Mouse (Mus musculus): Measurements from ENCODE around the gene Nrcam.
"Not testable (repeated sequence)": the region's sequence is repeated elsewhere in the genome, so short reads cannot be mapped to it uniquely, and the experiment has no call there.

The Nrcam gene

DNA sequence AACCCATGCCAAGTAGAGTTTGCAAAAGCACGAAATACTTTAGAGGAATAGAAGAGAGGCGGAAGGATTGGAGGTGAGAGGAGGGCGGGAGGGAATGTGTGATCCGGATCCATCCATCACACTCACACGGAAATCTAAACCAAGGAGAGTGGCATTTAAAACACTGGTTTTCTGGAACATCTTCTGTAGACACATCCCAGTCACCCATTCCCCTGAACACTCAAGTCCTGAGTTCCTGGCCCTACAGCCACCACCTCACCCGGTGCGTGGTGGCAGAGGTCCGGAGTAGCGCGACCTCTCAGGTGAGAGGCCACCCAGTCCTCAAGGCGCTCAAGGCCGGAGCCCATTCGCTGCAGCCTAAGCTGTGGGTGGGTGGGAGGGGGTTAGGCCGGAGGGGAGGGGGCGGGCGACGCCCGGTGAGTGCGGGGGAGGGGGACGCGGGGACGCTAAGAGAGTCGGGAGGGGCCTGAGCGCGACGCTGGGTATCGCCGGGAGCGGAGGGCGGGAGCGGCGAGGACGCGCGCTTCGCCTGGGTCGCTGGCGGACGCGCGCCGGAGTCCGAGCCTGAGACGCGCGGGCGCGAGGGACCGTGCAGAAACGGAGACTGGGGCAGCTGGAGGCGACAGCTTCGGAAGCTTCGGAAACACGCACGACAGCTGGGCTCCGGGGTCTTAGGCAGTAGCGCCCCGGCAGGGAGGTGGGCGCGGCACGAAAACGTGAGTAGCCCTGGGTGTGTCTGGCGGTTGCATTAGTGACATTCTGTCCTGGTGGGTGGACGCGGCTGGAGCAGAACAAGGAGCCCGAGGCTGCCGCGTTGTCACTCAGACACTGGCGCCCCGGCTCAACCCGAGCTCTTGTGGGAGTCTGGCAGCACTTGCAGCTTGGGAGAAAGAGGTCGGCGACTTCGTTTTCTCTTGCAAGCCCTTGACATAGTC lies at the start of gene Nrcam:
Gene Nrcam (plus strand): TSS at position 505 of the 935 bp plus-strand sequence.
- DNase-seq: peak in 1 of 2 experiments; percentile 5

DNA sequence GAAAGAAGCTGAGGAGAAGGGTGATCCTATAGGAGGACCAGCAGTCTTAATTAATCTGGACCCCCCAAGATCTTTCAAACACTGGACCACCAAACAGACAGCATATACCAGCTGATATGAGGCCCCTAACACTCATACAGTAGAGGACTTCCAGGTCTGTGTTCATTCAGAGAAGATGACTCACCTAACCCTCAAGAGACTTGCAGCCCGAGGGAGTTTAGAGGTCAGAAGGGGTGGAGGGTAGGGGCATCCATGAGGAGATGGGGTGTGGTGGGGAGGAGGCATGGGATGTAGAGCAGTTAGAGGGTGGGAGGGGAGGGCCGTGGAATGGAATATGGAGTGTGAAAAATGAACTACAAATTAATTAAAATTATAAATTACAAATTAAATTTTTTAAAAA lies 48.5 kb upstream of the Nrcam start:
- DNase-seq: not testable (repeated sequence)

DNA sequence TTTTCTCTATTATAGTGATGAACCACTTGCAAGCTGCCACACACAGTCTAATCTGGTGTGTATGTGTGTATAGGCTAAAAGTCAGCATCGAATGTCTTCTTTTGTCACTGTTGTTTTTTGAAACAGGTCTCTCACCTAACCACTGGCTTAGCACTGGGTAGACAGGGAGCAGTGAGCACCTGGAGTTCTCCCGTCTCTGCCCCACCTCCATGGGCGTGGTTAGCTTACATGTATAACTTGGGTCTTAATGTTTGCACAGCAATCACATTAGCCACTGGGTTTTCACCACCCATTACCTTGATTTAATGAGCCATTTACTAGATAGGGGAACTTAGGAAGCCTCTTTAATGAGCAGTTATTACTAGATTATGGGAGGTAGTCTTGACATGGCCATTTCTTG lies 47.2 kb upstream of the Nrcam start:
- DNase-seq: no peak

DNA sequence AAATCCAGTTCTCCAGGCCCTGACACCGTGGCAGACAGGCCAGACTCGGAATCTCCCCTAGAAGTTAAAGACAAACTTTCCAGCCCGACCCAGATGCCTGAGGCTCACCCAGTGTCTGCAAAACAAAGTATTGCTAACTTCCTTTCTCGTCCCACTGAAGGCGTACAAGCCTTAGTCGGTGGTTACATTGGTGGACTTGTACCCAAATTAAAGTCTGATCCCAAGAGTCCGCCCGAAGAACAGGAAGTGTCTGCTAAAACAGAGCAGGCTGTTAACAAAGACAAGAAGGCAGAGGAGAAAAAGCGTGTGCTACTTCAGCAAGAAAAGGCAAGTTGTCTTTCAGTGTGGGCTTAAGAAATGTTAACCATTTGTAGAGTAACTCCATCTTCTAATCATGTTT lies 45.3 kb upstream of the Nrcam start:
- no peak for DNase-seq

GRCm38 (mm10) chr12:44286992-44287391 lies 41.7 kb upstream of the Nrcam start:
- no peak for DNase-seq

- peak; percentile 22 to 34 for DNase-seq
Measured at GRCm38 (mm10) chr12:44292281-44292680, 36.4 kb upstream of the Nrcam start.

DNA sequence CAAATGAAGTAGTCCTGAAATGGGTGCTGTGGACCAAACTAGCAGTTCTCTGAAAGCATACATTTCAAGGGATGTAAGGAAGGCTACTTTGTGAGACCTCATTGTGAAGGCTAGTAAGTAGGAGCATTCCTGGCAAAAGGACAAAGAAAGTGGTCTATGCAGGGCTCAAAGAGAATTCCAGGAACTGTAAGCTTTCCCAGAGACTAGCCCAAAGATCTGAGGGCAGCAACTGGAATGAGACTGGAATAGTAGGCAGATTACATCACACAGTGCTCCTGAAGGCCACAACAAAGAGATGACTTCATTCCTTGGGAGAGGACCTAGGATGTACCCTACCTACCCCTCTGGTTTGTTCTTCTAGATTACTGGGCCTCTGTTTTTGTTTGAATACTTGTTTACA lies 27.9 kb upstream of the Nrcam start:
- no peak for DNase-seq

DNA sequence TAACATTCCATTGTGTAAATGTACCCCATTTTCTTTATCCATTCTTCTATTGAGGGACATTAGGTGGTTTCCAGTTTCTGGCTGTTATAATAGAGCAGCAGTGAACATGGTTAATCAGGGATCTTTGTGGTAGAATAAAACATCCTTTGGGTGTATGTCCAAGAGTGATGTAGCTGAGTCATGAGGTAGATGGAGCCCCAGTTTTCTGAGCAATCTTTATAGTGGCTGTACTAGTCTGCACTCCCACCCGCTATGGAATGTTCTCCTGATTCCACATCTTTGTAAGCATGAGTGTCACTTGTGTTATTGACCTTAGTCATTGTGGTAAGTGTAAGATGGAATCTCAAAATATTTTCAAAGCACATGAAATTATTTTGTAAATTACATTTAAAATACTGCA lies 24.7 kb upstream of the Nrcam start:
- no peak for DNase-seq

DNA sequence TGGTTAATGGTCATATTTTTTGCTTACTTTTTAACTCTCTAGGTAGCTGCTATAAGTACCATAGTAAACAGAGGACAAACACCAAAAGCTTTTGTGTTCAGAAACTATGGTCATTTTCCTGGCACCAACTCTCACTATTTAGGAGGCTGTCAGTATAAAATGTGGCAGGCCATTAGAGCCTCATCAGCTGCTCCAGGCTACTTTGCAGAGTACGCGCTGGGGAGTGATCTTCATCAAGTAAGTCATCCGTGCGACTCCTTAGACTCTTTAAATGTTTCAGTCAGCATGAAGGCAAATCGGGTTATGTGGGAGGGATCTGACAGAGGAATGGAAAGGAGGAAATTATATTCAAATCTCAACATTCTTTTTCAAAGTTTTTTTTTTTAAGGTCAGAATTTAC lies 23.8 kb upstream of the Nrcam start:
- DNase-seq: no peak

DNA sequence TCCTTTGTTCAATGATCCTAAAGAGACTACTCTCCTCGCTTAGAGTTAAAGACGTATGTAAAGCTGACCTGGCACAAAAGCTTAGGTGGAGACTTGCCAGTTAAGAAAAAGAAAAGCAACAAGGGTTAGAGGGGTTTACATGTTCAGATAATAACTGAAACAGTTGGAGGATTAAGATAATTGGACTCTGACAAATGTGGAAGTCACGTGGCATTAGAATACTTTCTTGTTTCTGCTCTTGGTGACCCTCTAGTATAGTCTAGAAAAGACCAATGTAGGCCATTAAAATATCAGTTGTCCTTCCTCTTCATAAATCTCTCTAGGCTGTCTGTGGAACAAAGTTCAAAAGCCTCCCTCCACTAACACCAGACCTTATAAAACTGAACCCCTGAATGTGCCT lies 20.5 kb upstream of the Nrcam start:
- DNase-seq: no peak

- DNase-seq: no peak
Measured at GRCm38 (mm10) chr12:44315212-44315611, 13.5 kb upstream of the Nrcam start.

- DNase-seq: no peak
Measured at GRCm38 (mm10) chr12:44325091-44325490, 3.6 kb upstream of the Nrcam start.

- no peak for DNase-seq
Measured at GRCm38 (mm10) chr12:44327452-44327851, 1.2 kb upstream of the Nrcam start.

DNA sequence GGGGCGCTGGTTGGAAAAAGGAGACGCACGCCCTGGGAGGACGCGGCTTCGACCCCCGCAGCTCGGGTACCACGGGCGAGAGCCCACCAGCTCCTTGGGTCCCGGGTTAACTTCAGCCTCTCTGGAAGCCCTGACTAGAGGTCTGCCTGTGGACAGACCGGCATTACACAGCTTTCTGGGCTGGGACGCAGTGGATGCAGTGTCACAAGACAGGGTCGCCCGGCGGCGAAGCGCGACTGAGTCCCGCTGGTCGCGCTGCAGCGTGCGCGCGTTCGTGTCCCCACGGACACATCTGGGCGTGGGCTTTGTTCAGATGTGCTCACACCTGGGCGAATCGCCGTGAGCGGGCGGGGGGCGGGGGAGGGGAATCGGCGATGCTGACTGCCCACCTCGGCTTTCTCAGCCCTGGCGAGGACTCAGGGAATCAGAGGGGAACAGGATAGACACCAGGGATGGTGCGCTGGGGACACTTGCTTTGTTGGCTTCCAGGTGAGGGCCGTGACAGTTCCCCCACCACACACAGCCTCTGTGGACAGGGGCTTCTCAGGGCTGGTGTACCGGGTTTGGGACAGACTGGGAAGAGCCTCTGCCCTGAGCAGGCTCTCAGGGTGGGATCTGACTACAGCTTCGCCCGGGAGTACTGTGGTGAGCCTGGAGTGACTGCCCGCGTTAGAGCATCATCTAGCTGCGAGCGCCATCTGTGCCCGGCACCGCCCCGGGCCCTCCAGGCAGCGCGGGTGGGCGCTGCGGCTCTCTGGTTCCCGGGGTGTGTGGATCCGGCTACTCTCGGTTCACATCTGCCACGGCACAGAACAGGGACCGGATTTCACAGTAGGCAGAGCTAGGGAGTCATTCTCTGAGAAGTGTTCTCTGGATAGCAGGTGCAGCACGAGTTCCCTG lies 881 bp downstream of the Nrcam start:
- DNase-seq: no peak

DNA sequence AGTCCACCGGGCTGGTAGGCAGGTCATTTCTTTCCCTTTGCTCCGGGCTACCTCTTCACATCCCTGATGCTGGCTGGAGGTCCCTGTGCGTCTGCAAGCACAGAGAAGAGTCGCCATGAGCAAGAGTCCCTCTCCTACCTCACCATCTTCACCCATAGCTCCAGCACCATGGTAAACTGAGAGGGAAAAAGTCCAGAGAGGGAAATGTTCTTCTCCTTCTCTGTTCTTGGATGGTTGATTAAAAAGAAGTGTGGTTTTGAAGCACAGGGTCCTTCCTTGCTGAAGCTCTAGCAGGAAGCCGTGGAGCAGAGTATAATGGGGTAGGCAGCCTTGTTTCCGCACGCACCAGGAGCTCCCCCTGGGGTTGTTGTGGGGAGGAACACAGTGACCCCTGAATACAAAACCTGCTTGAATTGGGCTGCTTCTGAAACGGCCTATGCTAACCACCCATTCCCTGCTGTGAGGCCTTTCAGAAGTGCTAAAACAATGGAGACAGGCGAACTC lies 1.6 kb downstream of the Nrcam start:
- no peak for DNase-seq

DNA sequence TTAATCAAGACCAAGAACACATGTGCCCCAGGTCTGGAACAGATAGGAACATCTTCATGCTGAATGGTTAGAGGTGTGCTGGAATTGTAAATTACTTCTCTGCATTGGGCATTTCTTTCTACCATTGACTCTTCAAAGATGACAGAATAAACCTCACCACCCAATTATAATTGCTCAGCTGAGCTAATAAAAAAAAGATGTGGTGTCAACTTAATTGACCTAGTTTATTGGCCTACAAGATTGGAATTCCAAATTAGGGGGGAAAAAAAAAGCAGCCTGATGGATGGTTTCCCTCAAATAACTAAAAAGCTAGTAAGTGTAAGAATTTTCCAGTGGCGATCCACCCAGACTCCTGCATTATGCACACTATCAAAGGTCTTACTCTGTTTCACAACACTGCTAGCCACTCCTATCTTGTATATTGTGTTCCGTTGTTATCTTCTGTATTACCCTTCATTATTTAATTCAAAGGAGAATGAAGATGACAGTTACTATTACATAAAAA lies 8.5 kb downstream of the Nrcam start:
- no peak for DNase-seq

DNA sequence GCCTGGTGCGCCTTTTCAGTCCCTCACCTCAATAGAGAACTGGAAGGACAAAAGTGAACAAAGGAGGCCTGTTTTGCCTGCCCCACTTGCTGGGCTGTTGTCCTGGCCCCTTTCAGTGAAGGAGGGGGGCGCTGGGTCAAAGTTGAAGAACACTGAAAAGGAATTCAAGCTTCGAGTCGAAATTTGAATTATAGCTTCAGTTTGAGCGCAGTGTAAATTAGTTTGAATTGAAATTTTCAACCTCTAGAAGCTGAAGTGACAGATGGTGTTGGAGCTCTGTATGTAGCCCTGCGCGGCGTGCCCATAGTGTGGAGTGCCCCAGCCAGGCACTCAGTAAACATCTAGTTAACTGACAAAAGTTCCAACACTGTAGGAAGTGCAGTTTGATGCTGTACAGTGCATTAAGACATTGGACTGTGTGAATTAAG lies 9.5 kb downstream of the Nrcam start:
- no peak for DNase-seq

DNA sequence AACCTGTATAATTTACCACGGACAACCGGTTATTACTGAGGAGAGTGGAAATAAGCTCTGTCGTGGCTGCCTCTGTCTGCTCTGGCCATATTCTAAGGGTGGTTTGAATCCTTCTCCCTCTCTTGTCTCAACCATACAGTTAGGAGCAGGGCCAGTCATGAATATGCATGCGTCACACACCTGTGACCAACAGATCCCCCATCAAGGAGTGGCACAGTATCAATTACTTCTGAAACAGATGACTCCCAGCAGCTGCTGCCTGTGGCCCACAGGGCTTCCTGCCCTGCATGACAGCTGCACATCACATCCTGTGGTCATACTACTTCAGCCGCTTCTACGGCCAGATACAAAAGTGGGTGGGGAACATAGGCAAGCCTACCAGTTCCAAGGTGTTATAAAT lies 15.4 kb downstream of the Nrcam start:
- DNase-seq: no peak

GRCm38 (mm10) chr12:44345251-44345650 lies 16.6 kb downstream of the Nrcam start:
- DNase-seq: no peak

DNA sequence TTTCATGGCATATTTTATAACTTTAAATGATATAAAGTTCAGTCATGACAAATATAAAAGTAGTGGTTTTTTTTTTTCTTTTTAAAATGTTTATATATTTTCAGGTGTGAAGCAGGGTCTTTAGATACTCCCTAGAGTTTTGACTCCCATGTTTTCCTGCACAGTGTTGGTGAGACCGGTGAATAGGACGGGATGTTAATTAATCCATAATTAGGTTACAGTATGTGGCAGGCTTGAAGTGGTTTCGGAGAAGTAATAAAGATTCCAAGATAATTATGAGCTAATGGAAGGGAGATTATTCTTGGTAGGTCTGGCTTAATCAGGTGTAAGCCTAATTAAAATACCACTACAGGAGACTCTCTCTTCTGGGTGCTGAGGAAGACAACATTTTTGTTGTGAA lies 17.5 kb downstream of the Nrcam start:
- no peak for DNase-seq

- no peak for DNase-seq
Measured at GRCm38 (mm10) chr12:44355116-44355515, 26.4 kb downstream of the Nrcam start.

GRCm38 (mm10) chr12:44357460-44357859 lies 28.8 kb downstream of the Nrcam start:
- DNase-seq: no peak

- no peak for DNase-seq
Measured at GRCm38 (mm10) chr12:44357881-44358280, 29.2 kb downstream of the Nrcam start.

All from thymus, postnatal 36 days (tissue).